Mouse (Mus musculus) ES-E14 (cell line): ENCODE measurements around the gene Kalrn.

Experiments
- CHD2 ChIP-seq: IDR thresholded peaks from 2 replicates; pipeline ENCODE4 v1.6.1; 2014; ENCODE audit warnings: mild to moderate bottlenecking, low read depth, low read length, inconsistent platforms
- ZC3H11A ChIP-seq: IDR thresholded peaks from 2 replicates; pipeline ENCODE4 v1.6.1; 2012; ENCODE audit warnings: low read depth, mild to moderate bottlenecking, inconsistent platforms, low read length, borderline replicate concordance

GRCm38 (mm10) chr16:34407036-34407435 is 166.3 kb downstream of the Kalrn start:
- TF ChIP-seq CHD2: no peak
- TF ChIP-seq ZC3H11A: no peak
